ENCODE assay signal across 21 mouse cellular contexts in genomic region chr10:122915905-122916304, GRCm38 (mm10).
DNase-seq lines count a peak whose midpoint lies in the region; ATAC-seq lines count a peak whose summit lies in the region.
"Had no signal": no experiment of that assay in that cellular context is flagged by ENCODE, and none has a peak within 500 bp of the region (broad histone marks: within the 10 kb centered on the region; RNA-seq: fewer than 3 reads in every experiment).

No protein-coding gene starts in this region.

- ATAC-seq in hindbrain, embryonic 14.5 days (ENCODE audit: low FRiP score), result no peak
- no peak for ATAC-seq in embryonic facial prominence, embryonic 13.5 days (ENCODE audit: insufficient number of reproducible peaks, insufficient read depth, low FRiP score, low TSS enrichment, low read depth)
- ATAC-seq in limb, embryonic 13.5 days (ENCODE audit: low FRiP score, low read depth), result no peak
- no peak for ATAC-seq in forebrain, embryonic 12.5 days (ENCODE audit: low FRiP score)
- ATAC-seq: midbrain, embryonic 15.5 days had no signal

- H3K4me1 ChIP-seq in hindbrain, embryonic 10.5 days (replicated peaks), result peaks cover 32% of the 10 kb centered on the region
- peaks cover 19% of the 10 kb centered on the region for H3K4me1 ChIP-seq in hindbrain, embryonic 14.5 days (replicated peaks; ENCODE audit: control insufficient read depth, insufficient read depth, low read length)
- H3K4me1 ChIP-seq in embryonic facial prominence, embryonic 13.5 days, result peaks cover 65% of the 10 kb centered on the region
- H3K4me1 ChIP-seq in limb, embryonic 13.5 days, result peaks cover 69% of the 10 kb centered on the region
- H3K4me1 ChIP-seq in forebrain, embryonic 12.5 days, result peaks cover 22% of the 10 kb centered on the region

- H3K4me2 ChIP-seq in hindbrain, embryonic 14.5 days (replicated peaks), result no peak overlapping the region
- no peak overlapping the region for H3K4me2 ChIP-seq in embryonic facial prominence, embryonic 13.5 days
- no peak overlapping the region for H3K4me2 ChIP-seq in limb, embryonic 13.5 days (replicated peaks)
- no peak overlapping the region for H3K4me2 ChIP-seq in forebrain, embryonic 12.5 days
- H3K4me2 ChIP-seq: heart, embryonic 13.5 days; hindbrain, embryonic 13.5 days; midbrain, embryonic 15.5 days had no signal

- H3K27me3 ChIP-seq in hindbrain, embryonic 10.5 days (ENCODE audit: insufficient read depth, poor library complexity, severe bottlenecking), result no peaks in the 10 kb centered on the region
- H3K27me3 ChIP-seq in hindbrain, embryonic 14.5 days (ENCODE audit: control insufficient read depth, insufficient read depth, low read length), result no peaks in the 10 kb centered on the region
- no peaks in the 10 kb centered on the region for H3K27me3 ChIP-seq in embryonic facial prominence, embryonic 13.5 days
- H3K27me3 ChIP-seq in limb, embryonic 13.5 days, result no peaks in the 10 kb centered on the region
- H3K27me3 ChIP-seq in forebrain, embryonic 12.5 days, result 0 out of 2 replicates have a peak, but pooled peaks cover 2% of the 10 kb centered on the region
- H3K27me3 ChIP-seq: heart, embryonic 13.5 days; hindbrain, embryonic 13.5 days; midbrain, embryonic 15.5 days had no signal

- DNase-seq in hindbrain, embryonic 10.5 days (ENCODE audit: low spot score), result no peak
- no peak for DNase-seq in hindbrain, embryonic 14.5 days (ENCODE audit: low spot score)
- DNase-seq in CD4-positive helper T cell, adult 2 months (ENCODE audit: low read depth, low spot score), result peak; percentile 27
- DNase-seq in urinary bladder, postnatal 14 days (ENCODE audit: low spot score), result no peak
- DNase-seq in lung, adult 18-20 months, result no peak
- DNase-seq: adrenal gland, adult 2 months; cerebellum, adult 2 months; gastrocnemius, postnatal 25 days; kidney, adult 18-20 months; liver; lung, adult 2 months; right cerebral cortex, postnatal 14 days had no signal

- no peaks in the 10 kb centered on the region for H3K9me3 ChIP-seq in hindbrain, embryonic 10.5 days
- H3K9me3 ChIP-seq in hindbrain, embryonic 14.5 days (ENCODE audit: control insufficient read depth, low read length), result no peaks in the 10 kb centered on the region
- H3K9me3 ChIP-seq in embryonic facial prominence, embryonic 13.5 days, result no peaks in the 10 kb centered on the region
- no peaks in the 10 kb centered on the region for H3K9me3 ChIP-seq in limb, embryonic 13.5 days
- H3K9me3 ChIP-seq in forebrain, embryonic 12.5 days, result no peaks in the 10 kb centered on the region
- H3K9me3 ChIP-seq: heart, embryonic 13.5 days; hindbrain, embryonic 13.5 days; midbrain, embryonic 15.5 days had no signal

- 83% methylated on average over 8 of the region's 8 CpGs for WGBS in hindbrain, embryonic 10.5 days
- 88% methylated on average over 8 of the region's 8 CpGs for WGBS in hindbrain, embryonic 14.5 days
- WGBS in embryonic facial prominence, embryonic 13.5 days, result 47% methylated on average over 8 of the region's 8 CpGs
- 48% methylated on average over 8 of the region's 8 CpGs for WGBS in limb, embryonic 13.5 days
- WGBS in forebrain, embryonic 12.5 days, result 86% methylated on average over 8 of the region's 8 CpGs

- no peak overlapping the region for H3K9ac ChIP-seq in hindbrain, embryonic 14.5 days
- no peak overlapping the region for H3K9ac ChIP-seq in embryonic facial prominence, embryonic 13.5 days
- no peak overlapping the region for H3K9ac ChIP-seq in limb, embryonic 13.5 days
- H3K9ac ChIP-seq in forebrain, embryonic 12.5 days, result no peak overlapping the region
- H3K9ac ChIP-seq: heart, embryonic 13.5 days; hindbrain, embryonic 13.5 days; midbrain, embryonic 15.5 days had no signal

- peak overlapping the region; percentile 29; the same call in 1 of the 2 replicates for H3K27ac ChIP-seq in hindbrain, embryonic 10.5 days
- no peak overlapping the region for H3K27ac ChIP-seq in hindbrain, embryonic 14.5 days
- peak overlapping the region; percentile 85 for H3K27ac ChIP-seq in embryonic facial prominence, embryonic 13.5 days
- H3K27ac ChIP-seq in limb, embryonic 13.5 days, result peak overlapping the region; percentile 53; the same call in 1 of the 2 replicates
- no peak overlapping the region for H3K27ac ChIP-seq in forebrain, embryonic 12.5 days
- H3K27ac ChIP-seq: heart, embryonic 13.5 days; hindbrain, embryonic 13.5 days; layer of hippocampus, adult 2 months; left cerebral cortex, adult 2 months; midbrain, embryonic 15.5 days had no signal

- H3K4me3 ChIP-seq in hindbrain, embryonic 10.5 days, result no peak overlapping the region
- H3K4me3 ChIP-seq in hindbrain, embryonic 14.5 days (replicated peaks; ENCODE audit: low read length), result no peak overlapping the region
- H3K4me3 ChIP-seq in embryonic facial prominence, embryonic 13.5 days, result no peak overlapping the region
- H3K4me3 ChIP-seq in limb, embryonic 13.5 days, result no peak overlapping the region
- no peak overlapping the region for H3K4me3 ChIP-seq in forebrain, embryonic 12.5 days (replicated peaks)
- H3K4me3 ChIP-seq: erythroblast, embryonic 14.5 days; heart, embryonic 13.5 days; hindbrain, embryonic 13.5 days; layer of hippocampus, adult 2 months; left cerebral cortex, adult 2 months; midbrain, embryonic 15.5 days had no signal

- no peaks in the 10 kb centered on the region for H3K36me3 ChIP-seq in hindbrain, embryonic 10.5 days
- H3K36me3 ChIP-seq in hindbrain, embryonic 14.5 days (replicated peaks; ENCODE audit: control insufficient read depth, insufficient read depth), result no peaks in the 10 kb centered on the region; the same call in 1 of the 2 replicates
- H3K36me3 ChIP-seq in embryonic facial prominence, embryonic 13.5 days, result no peaks in the 10 kb centered on the region
- no peaks in the 10 kb centered on the region for H3K36me3 ChIP-seq in limb, embryonic 13.5 days
- H3K36me3 ChIP-seq in forebrain, embryonic 12.5 days (replicated peaks), result no peaks in the 10 kb centered on the region
- H3K36me3 ChIP-seq: heart, embryonic 13.5 days; hindbrain, embryonic 13.5 days; midbrain, embryonic 15.5 days had no signal

Comparison
In these comparisons a context has a peak if more than half of its experiments do, and no peak if none do; other contexts are left out.
1. H3K27ac ChIP-seq: peak in hindbrain, embryonic 10.5 days (single experiment), embryonic facial prominence, embryonic 13.5 days (single experiment) and limb, embryonic 13.5 days (single experiment); none in hindbrain, embryonic 14.5 days (single experiment) and forebrain, embryonic 12.5 days (single experiment).